Mouse (Mus musculus) spleen, postnatal 36 days (tissue): ENCODE results near the gene Chmp6.

Source experiments
- DNase-seq, 2 experiments: peaks; one replicate each; pipeline ENCODE4 v3.0.0; 2022; ENCODE audit warnings: low spot score in 2 of 2, mixed read lengths in 1 of 2

The Chmp6 gene

GRCm38 (mm10) chr11:119958856-119959255 is 45.6 kb downstream of the Chmp6 start:
- DNase-seq: no peak

GRCm38 (mm10) chr11:119959714-119960113 is 46.5 kb downstream of the Chmp6 start:
- no peak for DNase-seq

- DNase-seq: no peak
Measured at GRCm38 (mm10) chr11:119960671-119961070, 47.4 kb downstream of the Chmp6 start.

GRCm38 (mm10) chr11:119961511-119961910 is 48.3 kb downstream of the Chmp6 start:
- DNase-seq: no peak

- DNase-seq: no peak
Measured at GRCm38 (mm10) chr11:119965053-119965452, 51.8 kb downstream of the Chmp6 start.

- DNase-seq: no peak
Measured at GRCm38 (mm10) chr11:119966294-119966693, 53.1 kb downstream of the Chmp6 start.

- DNase-seq: no peak
Measured at GRCm38 (mm10) chr11:119967401-119967800, 54.2 kb downstream of the Chmp6 start.

GRCm38 (mm10) chr11:119967892-119968291 is 54.7 kb downstream of the Chmp6 start:
- DNase-seq: no peak
